Mouse (Mus musculus) midbrain, embryonic 16.5 days (tissue): ENCODE data around the gene Olfr718-ps1. TPM values are rescaled to one million over a fixed set of nuclear protein-coding genes. Genes with fewer than 3 reads are reported as not detected.
"Not testable (repeated sequence)": the region's sequence is repeated elsewhere in the genome, so short reads cannot be mapped to it uniquely, and the experiment has no call there.

Source experiments
- ATAC-seq: fragments of 200-750 bp; cut with Nextera tagmentation; 2 replicates; pipeline ENCODE4 v1.8.0; 2017; ENCODE audit warnings: moderate TSS enrichment
- H3K27ac ChIP-seq: fragments of 300-500 bp; sonication (generic); 2 replicates; pipeline ENCODE4 v1.5.1; 2014; ENCODE audit warnings: mild to moderate bottlenecking, low read length, mixed read lengths
- H3K27me3 ChIP-seq: fragments of 300-500 bp; sonication (generic); 2 replicates; pipeline ENCODE4 v1.6.1; 2014; ENCODE audit warnings: low read depth, low read length, mixed read lengths; ENCODE audit not compliant: control insufficient read depth, insufficient read depth
- H3K36me3 ChIP-seq: fragments of 300-500 bp; sonication (generic); 2 replicates; pipeline ENCODE4 v1.6.1; 2014; ENCODE audit warnings: mild to moderate bottlenecking, low read length, moderate library complexity, mixed read lengths; ENCODE audit not compliant: control insufficient read depth, insufficient read depth
- H3K4me1 ChIP-seq: fragments of 300-500 bp; sonication (generic); 2 replicates; pipeline ENCODE4 v1.6.1; 2014; ENCODE audit warnings: mild to moderate bottlenecking, low read length, mixed read lengths; ENCODE audit not compliant: control insufficient read depth, insufficient read depth
- H3K4me2 ChIP-seq: fragments of 300-500 bp; sonication (generic); 2 replicates; pipeline ENCODE4 v1.6.1; 2014; ENCODE audit warnings: mild to moderate bottlenecking, low read length, mixed read lengths
- H3K4me3 ChIP-seq: fragments of 300-500 bp; sonication (generic); 2 replicates; pipeline ENCODE4 v1.5.1; 2014; ENCODE audit warnings: low read depth, mild to moderate bottlenecking, low read length, moderate library complexity, mixed read lengths
- H3K9ac ChIP-seq: fragments of 300-500 bp; sonication (generic); 2 replicates; pipeline ENCODE4 v1.6.1; 2014; ENCODE audit warnings: low read depth, low read length, mixed read lengths
- H3K9me3 ChIP-seq: fragments of 300-500 bp; sonication (generic); replicated peaks from 2 replicates; pipeline ENCODE4 v1.6.1; 2014; ENCODE audit warnings: mild to moderate bottlenecking, low read length, mixed read lengths; ENCODE audit not compliant: control insufficient read depth, poor library complexity, severe bottlenecking
- WGBS: fragments of 180-500 bp; shearing (Covaris S2); extraction: QIAGEN DNeasy Blood & Tissue Kit; methylation state at CpG from one replicate; pipeline ENCODE4 v1.1.7; 2014; 5-methylcytosine and 5-hydroxymethylcytosine counted together
- polyA plus RNA-seq: library from polyadenylated mRNA; unstranded; fragments of >200 nt; fragmentation: Nextera tagmentation; extraction: Ambion mirVana; gene quantifications from 2 replicates; pipeline ENCODE4 v1.2.1, GENCODE M21; 2015

Gene Olfr718-ps1
- not detected in 2 replicates for polyA plus RNA-seq

- 77% methylated on average over 3 of the region's 3 CpGs for WGBS
- H3K4me1 ChIP-seq = no peaks in the 10 kb centered on the region
- no peak for ATAC-seq
These were observed at the start of gene Olfr718-ps1 for GRCm38 (mm10) chr5:143147481-143147880. Olfr718-ps1 (minus strand) TSS chr5:143147581.

GRCm38 (mm10) chr5:143196506-143196905 is 49.1 kb upstream of the Olfr718-ps1 start:
- Histone ChIP-seq H3K4me3 (no peak overlapping the region), H3K4me2 (no peak overlapping the region), H3K36me3 (no peaks in the 10 kb centered on the region), H3K4me1 (no peaks in the 10 kb centered on the region), H3K27ac (no peak overlapping the region), H3K27me3 (no peaks in the 10 kb centered on the region), H3K9ac (no peak overlapping the region), H3K9me3 (no peaks in the 10 kb centered on the region)
- no peak for ATAC-seq
- 86% methylated on average over 4 of the region's 4 CpGs for WGBS

More at GRCm38 (mm10) chr5:143147481-143147880, at the start of gene Olfr718-ps1:
- Histone ChIP-seq H3K4me3 (no peak within 1 kb of the TSS), H3K4me2 (no peak within 1 kb of the TSS), H3K36me3 (no peaks in the 10 kb centered on the region), H3K27ac (no peak within 1 kb of the TSS), H3K9ac (no peak within 1 kb of the TSS), H3K9me3 (no peaks in the 10 kb centered on the region), H3K27me3 (no peaks in the 10 kb centered on the region)

- Histone ChIP-seq H3K27ac (no peak overlapping the region), H3K9me3 (no peaks in the 10 kb centered on the region), H3K4me1 (no peaks in the 10 kb centered on the region), H3K4me3 (no peak overlapping the region), H3K4me2 (no peak overlapping the region), H3K9ac (no peak overlapping the region), H3K36me3 (no peaks in the 10 kb centered on the region), H3K27me3 (no peaks in the 10 kb centered on the region)
- ATAC-seq = no peak
- WGBS = 76% methylated on average over 2 of the region's 2 CpGs
These were observed 47.8 kb upstream of the Olfr718-ps1 start for GRCm38 (mm10) chr5:143195166-143195565.

- not testable (repeated sequence) for H3K27ac ChIP-seq, H3K36me3 ChIP-seq, ATAC-seq, H3K9me3 ChIP-seq, H3K4me1 ChIP-seq, H3K4me3 ChIP-seq, H3K27me3 ChIP-seq, H3K9ac ChIP-seq, H3K4me2 ChIP-seq
- 76% methylated on average over 8 of the region's 8 CpGs for WGBS
These were observed 47.4 kb upstream of the Olfr718-ps1 start for GRCm38 (mm10) chr5:143194747-143195146.

- Histone ChIP-seq H3K9me3 (no peaks in the 10 kb centered on the region), H3K9ac (no peak overlapping the region), H3K36me3 (no peaks in the 10 kb centered on the region), H3K4me1 (no peaks in the 10 kb centered on the region), H3K27ac (no peak overlapping the region), H3K27me3 (no peaks in the 10 kb centered on the region), H3K4me3 (no peak overlapping the region), H3K4me2 (no peak overlapping the region)
- 91% methylated on average over 8 of the region's 8 CpGs for WGBS
- ATAC-seq = no peak
These were observed 45.4 kb upstream of the Olfr718-ps1 start for GRCm38 (mm10) chr5:143192806-143193205.

GRCm38 (mm10) chr5:143188014-143188413 is 40.6 kb upstream of the Olfr718-ps1 start:
- not testable (repeated sequence) for H3K9me3 ChIP-seq, H3K4me3 ChIP-seq, H3K27me3 ChIP-seq, H3K4me1 ChIP-seq, H3K27ac ChIP-seq, H3K4me2 ChIP-seq, H3K9ac ChIP-seq, H3K36me3 ChIP-seq, ATAC-seq
- no CpG with 5 or more reads among the region's 1 CpGs for WGBS

- Histone ChIP-seq H3K4me1 (peaks cover 13% of the 10 kb centered on the region), H3K9me3 (no peaks in the 10 kb centered on the region), H3K27me3 (no peaks in the 10 kb centered on the region), H3K9ac (peak within 1 kb of the TSS; percentile 97), H3K4me3 (peak within 1 kb of the TSS; percentile 90), H3K27ac (peak within 1 kb of the TSS; percentile 91), H3K4me2 (peak within 1 kb of the TSS; percentile 86), H3K36me3 (peaks cover 26% of the 10 kb centered on the region)
- ATAC-seq = peak; percentile 97
- under 1% methylated on average over 57 of the region's 58 CpGs for WGBS
These were observed 33.1 kb upstream of the Olfr718-ps1 start, which contains the start of the genes Rbak and Spdye4b for GRCm38 (mm10) chr5:143180255-143181076. Rbak (minus strand) TSS chr5:143180775. Spdye4b (plus strand) TSS chr5:143181017.

GRCm38 (mm10) chr5:143179179-143179578 is 31.8 kb upstream of the Olfr718-ps1 start:
- no peak for ATAC-seq
- no peak overlapping the region for H3K9ac ChIP-seq

GRCm38 (mm10) chr5:143177541-143178200 is 30.3 kb upstream of the Olfr718-ps1 start:
- H3K4me3 ChIP-seq = no peak overlapping the region
- H3K27me3 ChIP-seq = no peaks in the 10 kb centered on the region
- H3K9ac ChIP-seq = no peak overlapping the region
- no peaks in the 10 kb centered on the region; the same call in 1 of the 2 replicates for H3K9me3 ChIP-seq
- H3K36me3 ChIP-seq = peaks cover 54% of the 10 kb centered on the region
- H3K27ac ChIP-seq = no peak overlapping the region
- 97% methylated on average over 3 of the region's 3 CpGs for WGBS
- H3K4me2 ChIP-seq = no peak overlapping the region
- ATAC-seq = no peak
- peaks cover 13% of the 10 kb centered on the region for H3K4me1 ChIP-seq

More at GRCm38 (mm10) chr5:143179179-143179578, 31.8 kb upstream of the Olfr718-ps1 start:
- peaks cover 13% of the 10 kb centered on the region for H3K4me1 ChIP-seq
- peaks cover 39% of the 10 kb centered on the region for H3K36me3 ChIP-seq
- no peak overlapping the region for H3K27ac ChIP-seq
- H3K27me3 ChIP-seq = no peaks in the 10 kb centered on the region
- 30% methylated on average over 6 of the region's 6 CpGs for WGBS
- no peak overlapping the region for H3K4me3 ChIP-seq
- H3K4me2 ChIP-seq = peak overlapping the region; percentile 86
- H3K9me3 ChIP-seq = no peaks in the 10 kb centered on the region
